Mouse (Mus musculus): Measurements from ENCODE around the gene Nsmf. TPM values are rescaled to one million over a fixed set of nuclear protein-coding genes. Genes with fewer than 3 reads are reported as not detected.

Gene Nsmf
- total RNA-seq, 1 experiment from 2014 or later: 28.3 TPM

Other genes with a start within 250 kb of the Nsmf start
- gene Ehmt1, start 134.7 kb upstream of the Nsmf start, total RNA-seq (2017): 41.3 to 96.6 TPM (median 44.9 TPM) in 3 replicates
- gene Arrdc1, start 119.1 kb upstream of the Nsmf start, total RNA-seq (2017): 101 to 175 TPM (median 138 TPM) in 3 replicates
- 3.3 to 10.5 TPM (median 7.3 TPM) in 3 replicates for gene Zmynd19, start 104.6 kb upstream of the Nsmf start, total RNA-seq (2017)
- gene Dph7, start 92.0 kb upstream of the Nsmf start, total RNA-seq (2017): 8.6 to 12.9 TPM (median 12.2 TPM) in 3 replicates
- gene Mrpl41, start 79.3 kb upstream of the Nsmf start, total RNA-seq (2017): 22.5 to 54.3 TPM (median 43.5 TPM) in 3 replicates
- 52.7 to 87.6 TPM (median 69.0 TPM) in 3 replicates for gene Pnpla7, start 78.3 kb upstream of the Nsmf start, total RNA-seq (2017)
- not detected in 3 replicates for gene Entpd8, start 25.9 kb downstream of the Nsmf start, total RNA-seq (2017)
- gene Noxa1, start 40.8 kb downstream of the Nsmf start, total RNA-seq (2017): 0.78 TPM in 1 of 3 replicates, not detected in the others
- 22.3 to 51.8 TPM (median 24.4 TPM) in 3 replicates for gene Nrarp, start 126.4 kb downstream of the Nsmf start, total RNA-seq (2017)
- gene Tor4a, start 142.5 kb downstream of the Nsmf start, total RNA-seq (2017): 28.8 to 64.7 TPM (median 31.0 TPM) in 3 replicates
- 82.8 to 113 TPM (median 105 TPM) in 3 replicates for gene Nelfb, start 157.1 kb downstream of the Nsmf start, total RNA-seq (2017)
- gene Stpg3, start 160.3 kb downstream of the Nsmf start, total RNA-seq (2017): not detected in 3 replicates
- not detected in 3 replicates for gene Fam166a, start 164.4 kb downstream of the Nsmf start, total RNA-seq (2017)
- 161 to 206 TPM (median 166 TPM) in 3 replicates for gene Tubb4b, start 170.3 kb downstream of the Nsmf start, total RNA-seq (2017)
- gene Slc34a3, start 180.0 kb downstream of the Nsmf start, total RNA-seq (2017): not detected in 3 replicates
- gene Rnf224, start 182.4 kb downstream of the Nsmf start, total RNA-seq (2017): not detected in 3 replicates
- gene Rnf208, start 187.9 kb downstream of the Nsmf start, total RNA-seq (2017): not detected in 3 replicates
- not detected in 3 replicates for gene Cysrt1, start 188.1 kb downstream of the Nsmf start, total RNA-seq (2017)
- 4.5 to 4.9 TPM in 2 of 3 replicates, not detected in the other for gene AL732309.1, start 192.5 kb downstream of the Nsmf start, total RNA-seq (2017)
- 12.2 to 16.8 TPM (median 15.6 TPM) in 3 replicates for gene Tmem203, start 201.1 kb downstream of the Nsmf start, total RNA-seq (2017)
- 7.1 to 9.2 TPM (median 8.4 TPM) in 3 replicates for gene Tprn, start 208.3 kb downstream of the Nsmf start, total RNA-seq (2017)
- gene Ssna1, start 218.1 kb downstream of the Nsmf start, total RNA-seq (2017): 31.8 to 50.4 TPM (median 32.4 TPM) in 3 replicates
- 42.6 to 64.9 TPM (median 43.8 TPM) in 3 replicates for gene Anapc2, start 218.1 kb downstream of the Nsmf start, total RNA-seq (2017)
- not detected in 3 replicates for gene Tmem210, start 233.8 kb downstream of the Nsmf start, total RNA-seq (2017)
- not detected in 3 replicates for gene Lrrc26, start 235.6 kb downstream of the Nsmf start, total RNA-seq (2017)